Mouse (Mus musculus) hindlimb bud, embryonic 11.5 days (tissue): Measurements from ENCODE around the gene Gm49358.

Source experiments
- DNase-seq: peaks from one replicate; pipeline ENCODE4 v3.0.0-alpha.2; 2012; ENCODE audit warnings: low read depth, low spot score; ENCODE audit errors: extremely low spot score

Gene Gm49358

GRCm38 (mm10) chr10:86860396-86860795 lies 96.6 kb downstream of the Gm49358 start:
- no peak for DNase-seq

GRCm38 (mm10) chr10:86862496-86862895 lies 98.7 kb downstream of the Gm49358 start:
- no peak for DNase-seq

GRCm38 (mm10) chr10:86863429-86863828 lies 99.7 kb downstream of the Gm49358 start:
- no peak for DNase-seq

- DNase-seq = no peak
These were observed 108.3 kb downstream of the Gm49358 start for GRCm38 (mm10) chr10:86872121-86872520.

GRCm38 (mm10) chr10:86872591-86872990 lies 108.8 kb downstream of the Gm49358 start:
- no peak for DNase-seq

GRCm38 (mm10) chr10:86878721-86879120 lies 114.9 kb downstream of the Gm49358 start:
- DNase-seq = no peak

- no peak for DNase-seq
These were observed 116.5 kb downstream of the Gm49358 start for GRCm38 (mm10) chr10:86880071-86880806.

- no peak for DNase-seq
These were observed 117.7 kb downstream of the Gm49358 start for GRCm38 (mm10) chr10:86881448-86881847.
